Mouse (Mus musculus): ENCODE data around the gene Cdk14. TPM values are rescaled to one million over a fixed set of nuclear protein-coding genes. Genes with fewer than 3 reads are reported as not detected.
"Not testable (repeated sequence)": the region's sequence is repeated elsewhere in the genome, so short reads cannot be mapped to it uniquely, and the experiment has no call there.

The Cdk14 gene
- polyA plus RNA-seq, 1 experiment from 2014 or later = 16.1 TPM

GRCm38 (mm10) chr5:5329018-5329417 lies 91.1 kb downstream of the Cdk14 start:
- DNase-seq (ENCODE audit: low spot score); H3K27me3 ChIP-seq (ENCODE audit: low read depth, poor library complexity, severe bottlenecking); H3K4me3 ChIP-seq; H3K4me1 ChIP-seq; H3K27ac ChIP-seq; H3K36me3 ChIP-seq; H3K9me3 ChIP-seq (replicated peaks): not testable (repeated sequence)
- WGBS = 89% methylated on average over 2 of the region's 2 CpGs

- Histone ChIP-seq H3K27me3 (ENCODE audit: low read depth, poor library complexity, severe bottlenecking) (no peaks in the 10 kb centered on the region), H3K9me3 (replicated peaks) (no peaks in the 10 kb centered on the region), H3K4me3 (no peak overlapping the region), H3K4me1 (0 out of 2 replicates have a peak, but pooled peaks cover 3% of the 10 kb centered on the region), H3K27ac (no peak overlapping the region), H3K36me3 (peaks cover 6% of the 10 kb centered on the region)
- 96% methylated on average over 2 of the region's 2 CpGs for WGBS
- no peak for DNase-seq (ENCODE audit: low spot score)
These were observed 93.4 kb downstream of the Cdk14 start for GRCm38 (mm10) chr5:5326716-5327115.

GRCm38 (mm10) chr5:5322699-5323098 lies 97.4 kb downstream of the Cdk14 start:
- no peak overlapping the region for H3K4me3 ChIP-seq
- no peak overlapping the region for H3K27ac ChIP-seq
- H3K9me3 ChIP-seq (replicated peaks) = no peaks in the 10 kb centered on the region
- no peaks in the 10 kb centered on the region for H3K27me3 ChIP-seq (ENCODE audit: low read depth, poor library complexity, severe bottlenecking)
- H3K36me3 ChIP-seq = peaks cover 6% of the 10 kb centered on the region
- DNase-seq (ENCODE audit: low spot score) = no peak
- no peaks in the 10 kb centered on the region; the same call in 1 of the 2 replicates for H3K4me1 ChIP-seq
- WGBS = 92% methylated on average over 8 of the region's 8 CpGs

- H3K36me3 ChIP-seq = peaks cover 3% of the 10 kb centered on the region; the same call in 1 of the 2 replicates
- no peaks in the 10 kb centered on the region for H3K9me3 ChIP-seq (replicated peaks)
- no peaks in the 10 kb centered on the region; the same call in 1 of the 2 replicates for H3K4me1 ChIP-seq
- no peaks in the 10 kb centered on the region for H3K27me3 ChIP-seq (ENCODE audit: low read depth, poor library complexity, severe bottlenecking)
- no peak for DNase-seq (ENCODE audit: low spot score)
- no peak overlapping the region for H3K4me3 ChIP-seq
- no peak overlapping the region for H3K27ac ChIP-seq
- 56% methylated on average over 2 of the region's 2 CpGs for WGBS
These were observed 99.5 kb downstream of the Cdk14 start for GRCm38 (mm10) chr5:5320506-5321181.

- 84% methylated on average over 8 of the region's 8 CpGs for WGBS
- Histone ChIP-seq H3K4me1 (no peaks in the 10 kb centered on the region; the same call in 1 of the 2 replicates), H3K27me3 (ENCODE audit: low read depth, poor library complexity, severe bottlenecking) (no peaks in the 10 kb centered on the region), H3K4me3 (no peak overlapping the region), H3K36me3 (peaks cover 3% of the 10 kb centered on the region; the same call in 1 of the 2 replicates), H3K27ac (no peak overlapping the region), H3K9me3 (replicated peaks) (no peaks in the 10 kb centered on the region)
- DNase-seq (ENCODE audit: low spot score) = no peak
These were observed 100.1 kb downstream of the Cdk14 start for GRCm38 (mm10) chr5:5319824-5320505.

GRCm38 (mm10) chr5:5314270-5314669 lies 105.8 kb downstream of the Cdk14 start:
- no peaks in the 10 kb centered on the region for H3K9me3 ChIP-seq (replicated peaks)
- no peak for DNase-seq (ENCODE audit: low spot score)
- no peak overlapping the region; the same call in 1 of the 2 replicates for H3K27ac ChIP-seq
- no peak overlapping the region for H3K4me3 ChIP-seq
- WGBS = 90% methylated on average over 6 of the region's 6 CpGs
- peaks cover 21% of the 10 kb centered on the region for H3K4me1 ChIP-seq
- no peaks in the 10 kb centered on the region for H3K27me3 ChIP-seq (ENCODE audit: low read depth, poor library complexity, severe bottlenecking)
- H3K36me3 ChIP-seq = no peaks in the 10 kb centered on the region

GRCm38 (mm10) chr5:5313195-5313760 lies 106.8 kb downstream of the Cdk14 start:
- H3K4me3 ChIP-seq = no peak overlapping the region
- no peak for DNase-seq (ENCODE audit: low spot score)
- H3K36me3 ChIP-seq = no peaks in the 10 kb centered on the region
- WGBS = 84% methylated on average over 9 of the region's 9 CpGs
- H3K27ac ChIP-seq = no peak overlapping the region
- peaks cover 21% of the 10 kb centered on the region for H3K4me1 ChIP-seq
- H3K9me3 ChIP-seq (replicated peaks) = no peaks in the 10 kb centered on the region
- no peaks in the 10 kb centered on the region for H3K27me3 ChIP-seq (ENCODE audit: low read depth, poor library complexity, severe bottlenecking)

- 86% methylated on average over 2 of the region's 2 CpGs for WGBS
- no peak for DNase-seq (ENCODE audit: low spot score)
- Histone ChIP-seq H3K9me3 (replicated peaks) (no peaks in the 10 kb centered on the region), H3K27me3 (ENCODE audit: low read depth, poor library complexity, severe bottlenecking) (no peaks in the 10 kb centered on the region), H3K36me3 (no peaks in the 10 kb centered on the region), H3K4me1 (no peaks in the 10 kb centered on the region), H3K4me3 (no peak overlapping the region), H3K27ac (no peak overlapping the region)
These were observed 114.8 kb downstream of the Cdk14 start for GRCm38 (mm10) chr5:5305286-5305685.

GRCm38 (mm10) chr5:5303102-5303670 lies 116.9 kb downstream of the Cdk14 start:
- WGBS = 94% methylated on average over 8 of the region's 8 CpGs
- Histone ChIP-seq H3K4me3 (no peak overlapping the region), H3K9me3 (replicated peaks) (no peaks in the 10 kb centered on the region), H3K27me3 (ENCODE audit: low read depth, poor library complexity, severe bottlenecking) (no peaks in the 10 kb centered on the region), H3K4me1 (no peaks in the 10 kb centered on the region), H3K36me3 (no peaks in the 10 kb centered on the region), H3K27ac (no peak overlapping the region)
- DNase-seq (ENCODE audit: low spot score) = no peak

GRCm38 (mm10) chr5:5301571-5302079 lies 118.5 kb downstream of the Cdk14 start:
- Histone ChIP-seq H3K27ac (no peak overlapping the region), H3K9me3 (replicated peaks) (no peaks in the 10 kb centered on the region), H3K27me3 (ENCODE audit: low read depth, poor library complexity, severe bottlenecking) (no peaks in the 10 kb centered on the region), H3K36me3 (no peaks in the 10 kb centered on the region), H3K4me3 (no peak overlapping the region), H3K4me1 (no peaks in the 10 kb centered on the region)
- 86% methylated on average over 12 of the region's 12 CpGs for WGBS
- no peak for DNase-seq (ENCODE audit: low spot score)

GRCm38 (mm10) chr5:5300998-5301397 lies 119.1 kb downstream of the Cdk14 start:
- no peaks in the 10 kb centered on the region for H3K4me1 ChIP-seq

GRCm38 (mm10) chr5:5300290-5300689 lies 119.8 kb downstream of the Cdk14 start:
- 73% methylated on average over 1 of the region's 1 CpGs for WGBS
- DNase-seq (ENCODE audit: low spot score) = no peak
- no peaks in the 10 kb centered on the region for H3K9me3 ChIP-seq (replicated peaks)
- H3K27ac ChIP-seq = no peak overlapping the region
- no peaks in the 10 kb centered on the region for H3K4me1 ChIP-seq
- H3K4me3 ChIP-seq = no peak overlapping the region
- H3K27me3 ChIP-seq (ENCODE audit: low read depth, poor library complexity, severe bottlenecking) = no peaks in the 10 kb centered on the region
- H3K36me3 ChIP-seq = no peaks in the 10 kb centered on the region

More at GRCm38 (mm10) chr5:5300998-5301397, 119.1 kb downstream of the Cdk14 start:
- Histone ChIP-seq H3K27ac (no peak overlapping the region), H3K27me3 (ENCODE audit: low read depth, poor library complexity, severe bottlenecking) (no peaks in the 10 kb centered on the region), H3K9me3 (replicated peaks) (no peaks in the 10 kb centered on the region), H3K36me3 (no peaks in the 10 kb centered on the region), H3K4me3 (no peak overlapping the region)
- no peak for DNase-seq (ENCODE audit: low spot score)
- 88% methylated on average over 2 of the region's 2 CpGs for WGBS

GRCm38 (mm10) chr5:5297222-5297621 lies 122.9 kb downstream of the Cdk14 start:
- Histone ChIP-seq H3K27me3 (ENCODE audit: low read depth, poor library complexity, severe bottlenecking) (no peaks in the 10 kb centered on the region), H3K4me3 (no peak overlapping the region), H3K36me3 (no peaks in the 10 kb centered on the region), H3K9me3 (replicated peaks) (no peaks in the 10 kb centered on the region), H3K27ac (no peak overlapping the region), H3K4me1 (peaks cover under 1% of the 10 kb centered on the region; the same call in 1 of the 2 replicates)
- DNase-seq (ENCODE audit: low spot score) = no peak
- WGBS = 88% methylated on average over 7 of the region's 7 CpGs
